Mouse (Mus musculus) heart, adult 10 weeks (tissue): ENCODE results near the gene Cyp2f2. TPM values are rescaled to one million over a fixed set of nuclear protein-coding genes. Genes with fewer than 3 reads are reported as not detected.

ENCODE experiments used
- polyA plus RNA-seq: library from polyadenylated mRNA; stranded (reverse); fragments of 350-450 nt; fragmentation: Illumina TruSeq; extraction: RNeasy Lipid Tissue Mini Kit (QIAGEN cat#74804); gene quantifications from one replicate; pipeline ENCODE4 v1.2.3, GENCODE M21; 2014; ENCODE audit warnings: low read depth, low replicate concordance

Gene Cyp2f2
- 1.7 TPM for polyA plus RNA-seq

DNA sequence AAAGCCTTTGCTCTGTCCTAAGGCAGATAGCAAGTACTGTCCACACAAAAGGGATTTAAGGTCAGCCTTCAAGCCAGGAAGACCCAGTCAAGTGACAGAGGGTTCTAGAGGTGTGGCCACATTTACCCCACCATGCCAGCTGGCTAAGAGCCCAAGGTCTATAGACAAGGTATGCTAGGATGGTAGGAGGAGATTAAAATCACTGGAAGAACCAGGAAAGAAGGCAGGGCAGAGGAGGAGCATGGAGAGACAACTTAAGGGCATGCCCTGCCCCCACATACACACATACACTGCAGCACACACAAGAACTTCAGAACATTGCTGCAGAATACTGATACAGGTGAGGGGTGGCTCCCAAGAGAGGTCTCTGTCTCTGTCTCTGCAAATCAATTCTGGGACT lies at the start of gene Cyp2f2:
Cyp2f2 (plus strand) TSS at position 234 of the 400 bp plus-strand sequence.

DNA sequence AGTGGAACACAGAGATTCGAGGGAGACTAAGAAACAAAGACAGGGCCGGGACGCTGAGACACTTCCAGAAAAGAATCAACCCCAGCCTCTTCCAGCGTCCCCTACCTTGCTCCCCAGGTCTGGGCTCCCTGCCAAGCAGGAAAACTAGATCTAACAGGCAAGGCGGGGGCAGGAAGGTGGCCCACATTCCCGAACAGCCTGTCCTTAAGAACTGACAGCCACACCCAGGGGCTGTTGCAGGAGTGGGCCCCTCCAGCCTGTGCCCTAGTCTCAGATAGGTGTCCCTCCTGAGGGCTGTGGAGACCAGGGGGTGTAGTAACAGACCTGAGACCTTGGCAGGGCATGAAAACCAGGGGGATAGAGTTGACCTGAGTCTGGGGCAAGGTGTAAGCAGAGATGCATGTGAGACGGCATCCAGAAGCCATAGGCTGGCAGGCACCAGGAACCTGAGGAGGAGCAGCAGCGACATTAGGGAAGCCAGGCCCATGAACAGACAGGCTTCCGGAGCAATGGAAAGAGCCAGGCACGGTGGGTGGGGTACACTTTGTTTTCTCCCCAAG lies 33.6 kb downstream of the Cyp2f2 start, which contains the start of gene Cyp2t4:
Cyp2t4 (plus strand) TSS at position 510 of the 560 bp plus-strand sequence.

DNA sequence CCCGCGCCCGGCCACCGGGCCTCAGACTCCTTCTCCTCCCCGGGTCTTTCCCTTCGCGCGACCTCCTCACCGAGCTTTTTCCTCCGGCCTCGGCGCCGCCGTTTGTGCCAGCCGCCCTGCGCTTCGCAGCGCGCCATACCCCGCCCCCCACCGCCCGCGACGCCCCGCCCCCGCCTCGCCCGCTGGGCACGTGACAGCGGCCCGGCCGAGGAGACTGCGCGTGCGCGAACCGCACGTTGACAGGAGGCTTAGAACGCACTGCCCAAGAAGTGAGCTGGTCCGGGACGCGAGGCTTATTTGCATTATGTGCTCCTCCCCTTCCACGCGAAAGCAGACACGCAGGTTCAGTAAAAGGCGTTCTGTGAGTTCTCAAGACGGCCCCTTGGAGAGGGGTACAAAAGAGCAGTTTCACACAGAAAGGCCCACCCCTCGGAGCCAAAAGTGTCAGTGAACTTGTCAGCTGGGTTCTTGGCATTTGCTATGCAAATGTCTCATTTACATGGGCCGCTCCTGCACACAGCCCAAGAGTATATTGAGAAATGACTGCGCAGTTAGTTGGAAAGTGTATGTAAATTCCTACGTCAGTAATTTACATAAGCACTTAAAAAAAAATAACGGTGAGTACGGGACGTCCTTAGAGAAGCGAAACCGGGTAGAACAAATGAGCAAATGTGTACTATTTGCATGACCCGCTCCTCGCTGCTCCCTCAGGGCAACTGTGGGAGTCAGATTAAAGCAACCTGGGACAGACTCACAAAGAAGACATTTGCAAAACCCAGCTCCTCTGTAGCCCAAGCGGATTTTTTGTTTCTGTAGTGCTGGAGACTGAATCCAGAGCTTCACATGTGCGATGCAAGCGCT lies 47.1 kb downstream of the Cyp2f2 start, which contains the start of gene Egln2:
Egln2 (minus strand) TSS at position 189 of the 861 bp plus-strand sequence.

DNA sequence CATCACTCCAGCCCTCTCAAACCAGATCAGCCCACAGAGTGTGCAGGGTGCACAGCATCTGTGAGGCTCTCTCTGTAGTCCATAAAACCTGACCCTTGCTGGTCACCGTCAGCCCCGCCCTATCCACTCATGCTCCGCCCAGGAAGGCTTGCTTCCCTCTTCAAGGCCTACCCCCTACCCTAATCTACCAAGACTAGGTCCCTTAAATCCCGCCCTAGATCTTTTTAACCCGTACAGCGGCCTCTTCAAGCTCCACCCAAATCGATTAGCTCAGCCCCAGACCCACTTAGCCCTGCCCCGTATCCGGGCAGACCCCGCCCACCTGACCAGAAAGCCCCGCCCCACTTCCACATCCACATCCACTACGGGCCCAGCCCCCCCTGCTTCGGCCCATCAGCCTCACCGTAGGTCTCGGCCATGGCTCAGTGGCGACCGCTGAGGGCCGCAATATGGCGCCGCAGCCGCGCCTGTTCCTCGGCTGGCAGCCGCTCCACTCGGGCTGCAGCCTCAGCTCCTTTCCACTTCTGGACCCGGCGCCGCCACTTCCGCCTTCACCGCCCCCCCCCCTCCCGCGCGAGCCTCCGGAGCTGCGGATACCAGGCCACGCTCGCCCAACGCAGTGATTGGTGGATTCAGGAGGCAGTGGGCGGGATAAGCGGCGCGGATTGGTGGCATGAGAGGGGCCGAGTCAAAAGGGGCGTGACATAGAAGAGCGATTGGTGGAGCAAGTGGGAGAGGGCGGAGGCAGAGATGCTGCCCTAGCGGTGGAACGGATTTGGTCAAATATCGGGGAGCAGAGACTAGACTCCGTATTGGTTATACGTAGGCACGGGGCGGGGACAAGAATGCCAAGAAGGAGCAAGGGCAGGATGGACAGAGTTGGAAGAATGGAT lies 58.9 kb downstream of the Cyp2f2 start, which contains the start of gene Rab4b:
Rab4b (minus strand) TSS at position 573 of the 893 bp plus-strand sequence.

DNA sequence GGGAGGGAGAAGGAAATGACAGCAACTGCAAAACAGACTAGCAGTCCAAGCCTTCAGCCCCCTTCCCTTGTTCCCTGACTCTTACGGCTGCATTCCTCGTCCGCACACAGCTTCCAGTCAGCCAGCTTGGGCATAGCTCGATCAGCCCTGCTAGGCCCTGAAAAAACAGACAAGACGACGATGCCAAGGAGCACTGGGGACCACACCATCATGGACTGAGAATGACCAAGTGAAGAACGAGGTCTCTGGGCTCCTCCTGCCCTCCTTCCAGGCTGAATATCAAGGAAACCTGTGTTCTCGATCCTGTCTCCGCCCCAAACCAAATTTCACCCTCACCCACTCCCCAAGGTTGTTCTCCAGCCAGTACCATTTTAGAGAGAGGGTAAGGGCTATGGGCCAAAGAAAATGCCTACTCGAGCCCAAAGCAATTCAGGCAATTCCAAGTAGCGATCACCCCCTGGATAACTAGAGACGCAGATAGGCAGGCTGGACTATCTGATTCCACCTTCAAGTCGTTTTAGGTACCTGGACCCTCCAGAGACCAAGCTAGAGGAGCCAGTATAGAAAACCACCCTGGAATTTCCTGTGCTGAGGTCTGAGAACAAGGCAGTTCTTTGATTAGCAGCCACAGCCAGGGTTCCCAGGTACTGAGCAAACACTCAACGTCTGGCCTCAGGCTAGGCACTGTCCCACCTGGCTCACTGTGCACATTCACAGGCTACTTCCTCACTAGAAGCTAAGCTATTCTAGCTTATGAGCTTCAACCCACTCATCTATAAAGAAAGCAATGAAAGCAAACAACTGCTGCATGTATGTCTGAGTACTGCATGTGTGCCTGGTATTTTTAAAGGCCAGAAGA lies 61.4 kb downstream of the Cyp2f2 start, which contains the start of the genes Gm21983 and Mia:
Gm21983 (minus strand) TSS at position 250 of the 859 bp plus-strand sequence.
Mia (minus strand) TSS at position 321 of the 859 bp plus-strand sequence.

Other genes with a start within 250 kb of the Cyp2f2 start
- not detected for gene Cyp2a22, start 180.5 kb upstream of the Cyp2f2 start, polyA plus RNA-seq
- 0.63 TPM for gene Cyp2a12, start 90.8 kb upstream of the Cyp2f2 start, polyA plus RNA-seq
- not detected for gene Cyp2t4, start 33.8 kb downstream of the Cyp2f2 start, polyA plus RNA-seq
- 44.6 TPM for gene Egln2, start 46.9 kb downstream of the Cyp2f2 start, polyA plus RNA-seq
- gene Rab4b, start 59.0 kb downstream of the Cyp2f2 start, polyA plus RNA-seq, result 17.7 TPM
- gene Gm21983, start 61.2 kb downstream of the Cyp2f2 start, polyA plus RNA-seq, result not detected
- not detected for gene Mia, start 61.2 kb downstream of the Cyp2f2 start, polyA plus RNA-seq
- gene BC024978, start 75.9 kb downstream of the Cyp2f2 start, polyA plus RNA-seq, result 9.3 TPM
- 36.3 TPM for gene Snrpa, start 76.4 kb downstream of the Cyp2f2 start, polyA plus RNA-seq
- 4.3 TPM for gene Itpkc, start 108.8 kb downstream of the Cyp2f2 start, polyA plus RNA-seq
- 8.5 TPM for gene Coq8b, start 113.1 kb downstream of the Cyp2f2 start, polyA plus RNA-seq
- gene Numbl, start 138.5 kb downstream of the Cyp2f2 start, polyA plus RNA-seq, result 5.8 TPM
- gene Ltbp4, start 217.8 kb downstream of the Cyp2f2 start, polyA plus RNA-seq, result 237 TPM
- gene Shkbp1, start 236.1 kb downstream of the Cyp2f2 start, polyA plus RNA-seq, result 9.0 TPM
- gene Gm20479, start 237.5 kb downstream of the Cyp2f2 start, polyA plus RNA-seq, result not detected